9 mouse cellular contexts compared by ENCODE assay signal in genomic region chr8:108369081-108369480, GRCm38 (mm10).
A peak's percentile ranks its signal among the peaks of the same experiment; 100 is the strongest.
DNase-seq lines count a peak whose midpoint lies in the region; ATAC-seq and TF ChIP-seq lines count a peak whose summit lies in the region.
"Had no signal": no experiment of that assay in that cellular context is flagged by ENCODE, and none has a peak within 500 bp of the region (broad histone marks: within the 10 kb centered on the region; RNA-seq: fewer than 3 reads in every experiment).

No protein-coding gene starts in this region.

- TF ChIP-seq CTCF in midbrain, postnatal 0 days (IDR thresholded peaks at IDR 0.05): no peak

- H3K4me1 ChIP-seq in midbrain, postnatal 0 days (ENCODE audit: insufficient read depth, low read length): 0 out of 2 replicates have a peak, but pooled peaks cover 4% of the 10 kb centered on the region
- H3K4me1 ChIP-seq in midbrain, embryonic 13.5 days (replicated peaks): peaks cover 13% of the 10 kb centered on the region
- H3K4me1 ChIP-seq in heart, embryonic 16.5 days (ENCODE audit: control insufficient read depth, insufficient read depth, low read length): peaks cover 4% of the 10 kb centered on the region

- H3K27ac ChIP-seq in midbrain, postnatal 0 days (ENCODE audit: low read depth, low read length): no peak overlapping the region
- H3K27ac ChIP-seq in midbrain, embryonic 13.5 days: no peak overlapping the region
- no peak overlapping the region for H3K27ac ChIP-seq in heart, embryonic 16.5 days (ENCODE audit: low read length)

- no peaks in the 10 kb centered on the region for H3K27me3 ChIP-seq in midbrain, postnatal 0 days (ENCODE audit: insufficient read depth, low read length)
- peaks cover 22% of the 10 kb centered on the region; the same call in 1 of the 2 replicates for H3K27me3 ChIP-seq in midbrain, embryonic 13.5 days
- H3K27me3 ChIP-seq in heart, embryonic 16.5 days (ENCODE audit: control insufficient read depth, insufficient read depth, low read length): no peaks in the 10 kb centered on the region

- H3K9ac ChIP-seq in midbrain, postnatal 0 days (replicated peaks; ENCODE audit: low read length, poor library complexity, severe bottlenecking): no peak overlapping the region
- H3K9ac ChIP-seq in midbrain, embryonic 13.5 days (replicated peaks): no peak overlapping the region
- H3K9ac ChIP-seq in heart, embryonic 16.5 days (ENCODE audit: low read length): no peak overlapping the region

- no peak overlapping the region for H3K4me3 ChIP-seq in midbrain, postnatal 0 days (ENCODE audit: low read depth, low read length)
- no peak overlapping the region for H3K4me3 ChIP-seq in midbrain, embryonic 13.5 days (replicated peaks)
- H3K4me3 ChIP-seq in heart, embryonic 16.5 days (ENCODE audit: low read length): no peak overlapping the region

- no peaks in the 10 kb centered on the region for H3K36me3 ChIP-seq in midbrain, postnatal 0 days (ENCODE audit: insufficient read depth, low read length)
- H3K36me3 ChIP-seq in midbrain, embryonic 13.5 days: no peaks in the 10 kb centered on the region
- no peaks in the 10 kb centered on the region for H3K36me3 ChIP-seq in heart, embryonic 16.5 days (ENCODE audit: control insufficient read depth, insufficient read depth)

- H3K9me3 ChIP-seq in midbrain, postnatal 0 days (ENCODE audit: low read length): no peaks in the 10 kb centered on the region
- H3K9me3 ChIP-seq in midbrain, embryonic 13.5 days: no peaks in the 10 kb centered on the region
- H3K9me3 ChIP-seq in heart, embryonic 16.5 days (replicated peaks; ENCODE audit: control insufficient read depth, low read length): no peaks in the 10 kb centered on the region

- intact Hi-C loops in left cerebral cortex, postnatal 10 days (cut with DNase I): no loop called here

- 21% methylated on average over 6 of the region's 6 CpGs for WGBS in midbrain, postnatal 0 days
- WGBS in midbrain, embryonic 13.5 days: 31% methylated on average over 6 of the region's 6 CpGs
- WGBS in heart, embryonic 16.5 days: 17% methylated on average over 6 of the region's 6 CpGs

- ATAC-seq in frontal cortex, adult (ENCODE audit: low TSS enrichment): peak; percentile 83
- no peak for ATAC-seq in midbrain, postnatal 0 days (ENCODE audit: low FRiP score)
- ATAC-seq in midbrain, embryonic 13.5 days: no peak
- ATAC-seq in heart, embryonic 16.5 days (replicated peaks; ENCODE audit: extremely low read depth, insufficient read depth, low FRiP score): 0 out of 2 replicates have a peak, but pooled peaks have one; percentile 23

- no peak overlapping the region for H3K4me2 ChIP-seq in midbrain, postnatal 0 days (ENCODE audit: low read depth, low read length, poor library complexity, severe bottlenecking)
- no peak overlapping the region for H3K4me2 ChIP-seq in midbrain, embryonic 13.5 days (replicated peaks)
- H3K4me2 ChIP-seq in heart, embryonic 16.5 days (ENCODE audit: low read depth, low read length): no peak overlapping the region

- no peak for DNase-seq in frontal cortex, postnatal 10 days (ENCODE audit: low spot score in 2 of 2)
- DNase-seq in midbrain, postnatal 0 days (ENCODE audit: low spot score): peak; percentile 23
- peak; percentile 75 for DNase-seq in retina, postnatal 1 day
- DNase-seq in left cerebral cortex, postnatal 10 days (ENCODE audit: extremely low spot score in 1 of 2, low spot score in 2 of 2): no peak
- no peak for DNase-seq in cerebellum, postnatal 10 days
- DNase-seq: gastrocnemius, postnatal 25 days had no signal

Comparison
In these comparisons a context has a peak if more than half of its experiments do, and no peak if none do; other contexts are left out.
1. ATAC-seq: peak in frontal cortex, adult (single experiment) and heart, embryonic 16.5 days (single experiment); none in midbrain, postnatal 0 days (single experiment) and midbrain, embryonic 13.5 days (single experiment).
2. DNase-seq: peak in midbrain, postnatal 0 days (single experiment) and retina, postnatal 1 day (single experiment); none in frontal cortex, postnatal 10 days (0 of 2), left cerebral cortex, postnatal 10 days (0 of 2) and cerebellum, postnatal 10 days (0 of 2).